Mouse (Mus musculus) kidney, adult 2 months (tissue): ENCODE measurements at regions not wholly inside any gene's neighbourhood (a gene's known extent, or its start where the extent isn't known, plus 50 kb on each side); places are given as distances from the start of the nearest gene placed in this dataset.

Experiments used
- CTCF ChIP-seq: fragments of 200-500 bp; conservative IDR thresholded peaks from 2 replicates; pipeline ENCODE4 v1.5.1; 2011; ENCODE audit warnings: low read depth, mild to moderate bottlenecking, control low read depth, low read length, moderate library complexity, mixed read lengths; ENCODE audit not compliant: insufficient read depth, insufficient read length
- POLR2A ChIP-seq: fragments of 200-500 bp; IDR thresholded peaks from one replicate; pipeline ENCODE4 v1.6.1; 2011; ENCODE audit warnings: low read depth, low read length, control low read depth

DNA sequence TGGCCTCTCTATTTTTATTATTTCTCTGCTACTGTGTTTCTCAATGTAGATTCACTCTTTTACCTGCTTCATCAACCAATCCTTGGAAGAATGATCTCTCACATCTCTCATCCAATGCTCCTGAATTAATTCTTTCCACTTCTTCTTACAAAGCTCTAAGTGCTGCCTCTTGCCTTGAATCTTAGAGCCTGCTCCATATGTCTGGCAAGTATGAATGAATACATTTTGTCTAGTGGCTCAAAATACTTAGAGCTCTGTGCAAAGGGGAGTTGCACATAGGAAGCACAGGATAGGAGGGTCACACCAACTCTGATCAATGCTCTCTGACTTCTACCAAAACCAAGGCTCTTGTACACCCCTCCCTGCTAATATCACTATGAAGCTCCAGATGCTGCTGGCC, 153.1 kb upstream of the Atp2b1 start:
- TF ChIP-seq POLR2A (no peak), CTCF (no peak)
